Mouse (Mus musculus): ENCODE measurements around the gene Ndufa10.
"Not testable (repeated sequence)": the region's sequence is repeated elsewhere in the genome, so short reads cannot be mapped to it uniquely, and the experiment has no call there.

Ndufa10 gene

DNA sequence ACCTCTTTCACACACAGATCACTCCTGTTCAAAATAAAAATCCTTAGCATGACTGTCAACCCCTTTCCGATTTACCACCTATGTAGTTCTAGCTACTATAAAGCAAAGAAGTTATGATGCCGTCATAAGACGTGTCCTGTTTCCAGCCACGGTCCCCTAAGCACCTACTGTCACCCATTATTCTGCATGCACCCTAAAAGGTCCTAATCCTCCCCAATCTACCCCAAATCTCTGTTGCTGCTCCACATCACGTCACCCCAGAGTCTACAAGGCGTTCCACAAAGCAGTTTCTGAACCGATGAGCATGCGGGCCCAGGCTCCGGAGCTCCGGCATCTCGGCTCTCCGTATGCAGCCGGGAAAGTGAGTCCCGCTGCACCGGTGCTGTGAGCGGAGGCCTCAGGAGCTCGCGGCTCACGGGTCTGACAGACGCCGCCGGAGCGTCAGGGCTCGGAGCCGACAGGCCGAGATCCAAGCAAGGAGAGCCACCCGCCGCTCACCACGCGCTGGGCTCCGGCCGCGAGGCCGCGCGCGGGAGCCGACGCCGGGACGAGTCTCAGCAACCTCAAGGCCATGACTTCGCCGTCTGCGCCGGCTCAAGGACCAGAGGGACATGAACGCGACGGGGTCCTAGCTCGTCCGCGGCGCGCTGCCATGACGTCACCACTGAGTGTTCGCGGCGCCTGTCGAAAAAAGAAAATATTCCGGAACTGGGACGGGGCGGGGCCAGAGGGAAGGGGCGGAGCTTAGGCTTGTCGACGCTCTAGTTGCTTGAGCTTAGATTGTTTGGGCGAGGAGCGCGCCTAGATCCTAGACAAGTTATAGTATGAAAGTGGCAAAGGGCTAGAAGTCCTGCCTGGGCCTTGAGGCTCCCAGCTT is at the start of gene Ndufa10:
Ndufa10 (minus strand) TSS at position 696 of the 877 bp plus-strand sequence.
- peak; percentile 85 for DNase-seq (ENCODE audit: low read depth, low spot score)

- DNase-seq (ENCODE audit: low read depth, low spot score) = peak; percentile 26
Measured at GRCm38 (mm10) chr1:92521376-92521775, 47.7 kb upstream of the Ndufa10 start.

DNA sequence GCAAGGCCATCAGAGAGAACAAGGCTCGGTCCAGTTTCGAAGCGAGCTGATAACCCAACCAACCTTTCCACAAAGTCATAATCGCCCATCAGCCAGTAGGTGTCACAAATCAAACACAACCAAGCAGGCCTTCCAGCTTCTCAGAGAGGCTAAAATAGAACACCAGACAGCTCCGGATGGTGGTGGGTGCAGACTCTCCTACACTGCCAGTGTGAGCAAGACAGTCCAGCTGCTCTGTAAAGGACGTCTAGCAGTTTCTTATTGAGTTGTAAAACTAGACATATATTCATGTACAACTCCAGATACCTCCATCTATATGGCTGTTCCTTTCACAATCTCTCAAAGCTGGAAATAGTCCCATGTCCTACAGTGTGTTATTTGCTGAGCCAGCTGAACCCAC is 45.4 kb upstream of the Ndufa10 start:
- DNase-seq (ENCODE audit: low read depth, low spot score) = no peak

DNA sequence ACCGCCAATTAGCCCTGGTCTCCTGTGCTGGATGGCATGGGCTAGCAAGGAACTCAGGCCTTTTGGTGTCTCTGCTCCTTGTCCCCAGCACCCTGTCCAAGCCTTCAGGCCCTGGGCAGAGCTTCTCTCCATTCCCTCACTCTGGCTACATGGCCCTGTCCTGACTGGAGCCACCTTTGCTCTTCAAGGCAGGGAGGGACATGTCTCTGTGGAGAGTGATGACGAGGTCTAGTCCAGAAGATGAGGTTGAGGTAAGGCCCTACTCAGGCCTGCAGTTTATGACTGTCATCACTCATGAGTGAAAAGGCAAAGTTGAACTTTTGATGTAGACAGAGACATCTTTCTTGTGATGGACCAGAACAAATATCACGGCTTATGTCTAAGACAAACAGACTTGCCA is 44.9 kb upstream of the Ndufa10 start, which contains the start of gene Olfr1414:
Olfr1414 (minus strand) TSS at position 101 of the 400 bp plus-strand sequence.
- DNase-seq (ENCODE audit: low read depth, low spot score) = no peak

GRCm38 (mm10) chr1:92515390-92515789 is 41.7 kb upstream of the Ndufa10 start:
- no peak for DNase-seq (ENCODE audit: low read depth, low spot score)

DNA sequence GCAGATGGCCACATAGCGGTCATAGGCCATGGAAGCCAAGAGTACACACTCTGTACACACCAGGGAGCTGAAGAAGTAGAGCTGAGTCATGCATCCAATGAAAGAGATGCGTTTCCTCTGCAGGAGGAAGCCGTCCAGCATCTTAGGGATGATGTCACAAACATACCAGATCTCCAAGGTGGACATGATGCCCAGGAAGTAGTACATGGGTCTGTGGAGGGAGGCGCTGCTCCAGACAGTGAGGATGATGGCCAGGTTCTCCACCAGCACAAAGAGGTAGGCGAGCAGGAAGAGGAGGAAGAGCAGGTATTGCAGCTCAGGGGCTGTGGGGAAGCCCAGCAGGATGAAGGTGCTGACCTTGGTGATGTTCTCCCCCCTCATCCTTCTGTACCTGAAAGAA is 38.0 kb upstream of the Ndufa10 start:
- DNase-seq (ENCODE audit: low read depth, low spot score) = not testable (repeated sequence)

DNA sequence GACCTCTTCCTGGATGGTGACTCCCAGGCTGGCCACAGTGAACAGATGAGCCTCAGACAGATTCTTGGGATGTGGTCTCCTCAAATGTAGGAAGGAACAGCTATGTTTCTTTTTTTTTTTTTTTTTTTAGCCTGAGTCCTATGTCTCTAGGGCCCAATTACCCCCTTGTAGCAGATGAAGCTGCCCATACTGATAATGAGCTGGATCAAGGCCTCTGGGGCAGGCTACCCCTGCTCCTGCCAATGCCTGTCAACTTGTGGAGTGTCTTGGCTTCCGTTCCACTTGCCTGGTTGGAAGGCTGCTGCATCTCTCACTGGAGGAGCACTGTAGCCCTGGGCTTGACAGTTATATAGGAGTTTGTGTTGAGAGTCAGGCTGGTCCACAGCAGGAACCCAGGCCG is 22.3 kb upstream of the Ndufa10 start, which contains the start of gene Olfr1415:
Olfr1415 (minus strand) TSS at position 101 of the 400 bp plus-strand sequence.
- no peak for DNase-seq (ENCODE audit: low read depth, low spot score)

GRCm38 (mm10) chr1:92485013-92485412 is 11.4 kb upstream of the Ndufa10 start, which contains the start of gene Olfr1416:
Olfr1416 (minus strand) TSS chr1:92485113.
- no peak for DNase-seq (ENCODE audit: low read depth, low spot score)

DNA sequence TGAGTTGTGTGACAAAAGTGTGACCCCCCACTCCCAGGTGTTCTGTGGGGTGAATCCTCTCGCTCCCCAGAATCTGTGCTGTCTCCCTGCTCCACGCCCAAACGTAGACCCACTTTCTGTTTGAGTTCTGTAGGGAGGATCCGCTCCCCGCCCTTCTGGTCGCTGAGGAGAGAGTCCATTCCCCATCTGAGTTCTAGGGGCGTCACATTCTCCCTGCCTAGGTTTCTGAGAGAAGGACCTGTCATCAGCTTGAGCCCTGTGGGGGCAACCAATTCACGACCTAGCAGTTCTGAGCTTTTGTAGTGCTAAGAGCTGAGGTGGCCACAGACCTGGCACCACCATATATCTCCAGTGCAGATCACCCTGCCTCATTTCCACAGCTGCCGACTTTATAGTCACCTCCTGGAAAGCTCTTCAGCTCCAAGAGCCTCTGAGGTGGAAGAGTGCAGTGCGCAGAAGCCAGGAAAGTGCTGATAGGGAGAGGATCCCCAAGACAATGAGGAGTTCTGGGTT is 462 bp upstream of the Ndufa10 start:
- no peak for DNase-seq (ENCODE audit: low read depth, low spot score)

DNA sequence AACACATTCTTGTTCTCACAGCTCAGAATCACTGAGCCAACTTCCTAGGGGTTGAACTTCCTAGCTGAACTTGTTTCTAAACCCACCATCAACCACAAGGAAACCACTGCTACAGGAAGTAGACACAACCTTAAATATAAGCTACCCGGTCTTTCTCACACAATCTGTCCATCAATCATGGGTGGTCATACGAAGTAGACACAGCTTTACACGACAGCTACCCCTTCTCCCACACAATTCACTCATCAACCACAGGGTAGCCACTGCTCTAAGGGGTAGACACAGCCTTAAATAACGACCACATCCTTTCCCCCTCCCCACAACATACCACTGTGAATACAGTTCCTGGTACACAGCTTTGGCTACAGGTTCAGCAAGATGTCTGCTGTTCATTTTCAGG is 4.8 kb downstream of the Ndufa10 start:
- no peak for DNase-seq (ENCODE audit: low read depth, low spot score)

DNA sequence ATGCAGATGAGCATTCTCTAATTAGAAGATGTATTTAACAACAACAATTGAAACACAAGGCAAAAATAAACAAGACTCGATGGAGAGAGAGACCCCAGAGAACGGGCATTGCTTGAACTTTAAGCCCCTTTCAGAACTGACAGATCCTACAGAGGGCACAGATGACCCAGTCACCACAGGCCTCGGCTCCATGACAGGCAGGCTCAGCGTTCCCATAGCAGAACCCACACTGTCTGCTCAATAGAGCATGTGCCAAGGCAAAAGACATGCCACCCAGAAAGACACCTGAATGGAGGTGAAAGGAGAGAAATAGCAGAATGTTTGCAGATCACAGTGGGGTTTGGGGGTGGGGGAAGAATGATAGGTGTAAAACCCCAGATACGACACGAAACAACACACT is 15.2 kb downstream of the Ndufa10 start:
- DNase-seq (ENCODE audit: low read depth, low spot score) = no peak

DNA sequence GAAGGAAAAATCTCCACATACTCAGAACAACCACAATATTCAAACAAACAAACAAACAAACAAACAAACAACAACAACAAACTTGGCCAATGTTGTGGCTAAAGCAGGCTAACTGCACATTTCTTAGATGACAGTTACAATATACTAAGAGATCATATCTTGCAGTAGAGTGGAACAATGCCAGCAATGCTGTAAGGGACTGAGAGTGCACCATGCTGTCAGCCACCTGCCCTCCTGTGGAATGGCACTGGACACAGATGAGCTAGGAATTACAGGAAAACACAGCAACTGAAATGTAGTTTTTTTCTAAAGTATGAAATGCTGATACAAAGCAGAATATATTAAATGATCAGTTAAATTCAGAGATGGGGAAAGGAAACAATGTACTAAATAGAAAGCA is 15.9 kb downstream of the Ndufa10 start:
- no peak for DNase-seq (ENCODE audit: low read depth, low spot score)

- no peak for DNase-seq (ENCODE audit: low read depth, low spot score)
Measured at GRCm38 (mm10) chr1:92453751-92454445, 19.8 kb downstream of the Ndufa10 start.

- DNase-seq (ENCODE audit: low read depth, low spot score) = no peak
Measured at GRCm38 (mm10) chr1:92448293-92448692, 25.4 kb downstream of the Ndufa10 start.

DNA sequence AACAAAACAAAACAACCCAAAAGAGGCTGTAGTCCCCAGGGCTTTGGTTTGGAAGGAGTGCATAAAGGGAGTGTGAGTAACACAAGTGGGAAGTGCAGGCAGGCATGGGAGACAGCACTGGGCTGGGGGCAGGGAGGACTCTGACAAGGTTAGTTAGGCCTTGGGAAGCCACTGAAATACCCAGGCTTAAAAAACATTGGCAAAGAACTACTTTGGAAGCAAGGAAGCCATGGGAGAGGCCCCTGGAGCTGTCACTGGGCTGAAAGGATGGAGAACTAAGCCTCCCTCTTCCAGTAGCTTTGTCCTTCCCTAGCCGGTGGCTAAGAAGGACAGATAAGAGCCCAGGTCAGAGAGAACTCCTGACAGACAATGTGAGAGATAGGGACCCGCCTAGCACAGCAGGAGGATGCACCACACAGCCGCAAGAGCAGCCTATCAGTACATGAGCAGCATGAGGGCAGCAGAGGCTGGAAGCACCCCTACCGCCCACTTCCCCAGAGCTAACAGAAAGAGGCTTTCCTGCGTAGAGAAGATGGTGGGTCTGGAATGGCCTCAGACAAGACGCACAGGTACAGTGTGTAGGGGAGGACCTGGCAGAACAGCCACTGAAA is 32.1 kb downstream of the Ndufa10 start:
- no peak for DNase-seq (ENCODE audit: low read depth, low spot score)

- DNase-seq (ENCODE audit: low read depth, low spot score) = no peak
Measured at GRCm38 (mm10) chr1:92440066-92440750, 33.5 kb downstream of the Ndufa10 start.

DNA sequence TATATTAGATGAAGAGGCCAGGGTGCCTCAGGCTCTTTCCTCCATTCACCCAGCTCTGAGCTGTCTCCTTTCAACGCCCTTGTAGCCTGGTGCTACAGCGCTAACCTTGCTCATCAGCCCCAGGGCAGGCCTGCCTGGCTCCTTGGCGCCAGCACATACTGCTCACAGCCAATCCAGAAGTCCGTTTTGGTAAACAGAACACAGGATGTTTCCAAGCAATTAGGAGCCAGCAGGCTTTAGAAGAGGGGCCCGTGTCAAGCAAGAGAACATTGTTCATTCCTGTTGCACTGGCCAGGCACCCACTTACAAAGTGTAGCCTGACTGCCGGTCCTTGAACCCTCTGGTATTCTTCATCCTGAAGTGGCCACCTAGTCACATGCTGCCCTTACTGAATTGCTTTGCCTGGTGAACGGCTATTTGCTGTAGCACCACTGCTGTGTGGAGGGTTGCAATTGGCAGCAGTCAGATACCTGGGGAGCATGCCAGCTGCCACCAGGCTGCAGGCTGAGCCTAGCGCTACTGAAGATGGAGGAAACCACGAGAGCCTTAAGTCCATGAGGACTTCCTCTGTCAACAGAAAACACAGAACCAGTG is 35.9 kb downstream of the Ndufa10 start:
- DNase-seq (ENCODE audit: low read depth, low spot score) = no peak

GRCm38 (mm10) chr1:92436831-92437321 is 36.8 kb downstream of the Ndufa10 start:
- no peak for DNase-seq (ENCODE audit: low read depth, low spot score)

GRCm38 (mm10) chr1:92434986-92435385 is 38.7 kb downstream of the Ndufa10 start:
- no peak for DNase-seq (ENCODE audit: low read depth, low spot score)

- no peak for DNase-seq (ENCODE audit: low read depth, low spot score)
Measured at GRCm38 (mm10) chr1:92432791-92433190, 40.9 kb downstream of the Ndufa10 start.

GRCm38 (mm10) chr1:92432098-92432497 is 41.6 kb downstream of the Ndufa10 start:
- DNase-seq (ENCODE audit: low read depth, low spot score) = peak; percentile 24
